Mouse (Mus musculus) forebrain, embryonic 15.5 days (tissue): ENCODE data around the gene Serpinb9f. TPM values are rescaled to one million over a fixed set of nuclear protein-coding genes. Genes with fewer than 3 reads are reported as not detected.
"Not testable (repeated sequence)": the region's sequence is repeated elsewhere in the genome, so short reads cannot be mapped to it uniquely, and the experiment has no call there.

Experiments used
- ATAC-seq: fragments of 200-750 bp; cut with Nextera tagmentation; replicated peaks from 2 replicates; pipeline ENCODE4 v1.8.0; 2017; ENCODE audit warnings: mild to moderate bottlenecking, moderate TSS enrichment, moderate library complexity
- H3K27ac ChIP-seq: fragments of 300-500 bp; sonication (generic); replicated peaks from 2 replicates; pipeline ENCODE4 v1.5.1; 2015; ENCODE audit warnings: mild to moderate bottlenecking, inconsistent platforms
- H3K27me3 ChIP-seq: fragments of 300-500 bp; sonication (generic); 2 replicates; pipeline ENCODE4 v1.6.1; 2015; ENCODE audit warnings: inconsistent platforms
- H3K36me3 ChIP-seq: fragments of 300-500 bp; sonication (generic); 2 replicates; pipeline ENCODE4 v1.6.1; 2015; ENCODE audit warnings: mild to moderate bottlenecking, inconsistent platforms
- H3K4me1 ChIP-seq: fragments of 300-500 bp; sonication (generic); 2 replicates; pipeline ENCODE4 v1.6.1; 2015; ENCODE audit warnings: inconsistent platforms
- H3K4me2 ChIP-seq: fragments of 300-500 bp; sonication (generic); replicated peaks from 2 replicates; pipeline ENCODE4 v1.6.1; 2015; ENCODE audit warnings: mild to moderate bottlenecking, inconsistent platforms
- H3K4me3 ChIP-seq: fragments of 300-500 bp; sonication (generic); 2 replicates; pipeline ENCODE4 v1.5.1; 2015; ENCODE audit warnings: mild to moderate bottlenecking, inconsistent platforms
- H3K9ac ChIP-seq: fragments of 300-500 bp; sonication (generic); replicated peaks from 2 replicates; pipeline ENCODE4 v1.6.1; 2015; ENCODE audit warnings: mild to moderate bottlenecking, inconsistent platforms
- H3K9me3 ChIP-seq: fragments of 300-500 bp; sonication (generic); 2 replicates; pipeline ENCODE4 v1.6.1; 2016; ENCODE audit warnings: inconsistent platforms
- whole genome bisulfite sequencing: fragments of 180-500 bp; shearing (Covaris S2); methylation state at CpG from one replicate; pipeline ENCODE4 v1.1.7; 2015; ENCODE audit warnings: mixed read lengths; 5-methylcytosine and 5-hydroxymethylcytosine counted together
- polyA plus RNA-seq: library from polyadenylated mRNA; unstranded; fragments of >200 nt; fragmentation: Nextera tagmentation; extraction: Ambion mirVana; gene quantifications from 2 replicates; pipeline ENCODE4 v1.2.1, GENCODE M21; 2015

Serpinb9f gene
- not detected in 2 replicates for polyA plus RNA-seq

DNA sequence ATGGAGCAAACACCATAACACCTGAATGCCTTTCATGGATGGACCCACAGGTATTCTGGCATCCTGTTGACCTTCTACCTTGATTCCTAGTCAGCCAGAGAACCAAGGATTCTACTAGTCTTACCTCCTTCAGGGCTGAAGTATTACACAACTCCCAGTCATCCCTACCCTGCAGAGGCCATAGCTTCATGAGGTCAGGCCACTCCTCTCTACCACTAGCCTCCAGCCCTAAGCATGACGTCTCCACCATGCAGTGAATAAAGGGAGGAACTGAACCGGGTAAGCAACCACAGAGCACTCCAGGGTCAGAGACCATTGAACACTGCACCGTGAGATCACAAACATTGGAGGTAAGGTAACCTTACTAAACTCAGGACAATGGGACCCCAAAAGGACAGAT, at the start of gene Serpinb9f:
Serpinb9f (plus strand) TSS at position 301 of the 400 bp plus-strand sequence.
- not testable (repeated sequence) for H3K9me3 ChIP-seq, H3K27ac ChIP-seq, H3K36me3 ChIP-seq, H3K4me1 ChIP-seq, H3K4me3 ChIP-seq, ATAC-seq, H3K9ac ChIP-seq, H3K27me3 ChIP-seq, H3K4me2 ChIP-seq
- 86% methylated on average over 3 of the region's 3 CpGs for WGBS

DNA sequence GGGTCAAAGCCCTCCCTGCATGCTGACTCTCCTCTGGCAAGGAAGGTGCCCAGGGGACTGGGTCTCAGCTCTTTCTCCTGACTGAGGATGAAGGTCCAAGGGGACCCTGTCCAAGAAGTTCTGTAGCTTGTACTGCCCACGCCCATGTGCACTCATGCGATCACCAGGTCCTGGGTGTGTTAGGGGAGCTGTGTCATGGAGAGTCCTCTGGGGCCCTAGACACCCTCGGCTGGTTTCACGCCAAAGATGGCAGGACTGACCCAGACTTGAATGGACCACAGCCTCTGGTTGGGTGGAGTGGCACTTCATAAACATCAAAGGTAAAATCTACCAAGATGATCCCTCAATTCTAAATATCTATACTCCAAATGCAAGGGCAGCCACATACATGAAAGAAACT, 15.2 kb upstream of the Serpinb9f start:
- H3K27me3 ChIP-seq, H3K27ac ChIP-seq, ATAC-seq, H3K4me2 ChIP-seq, H3K36me3 ChIP-seq, H3K9ac ChIP-seq, H3K4me3 ChIP-seq, H3K9me3 ChIP-seq, H3K4me1 ChIP-seq: not testable (repeated sequence)
- WGBS: 83% methylated on average over 4 of the region's 4 CpGs

DNA sequence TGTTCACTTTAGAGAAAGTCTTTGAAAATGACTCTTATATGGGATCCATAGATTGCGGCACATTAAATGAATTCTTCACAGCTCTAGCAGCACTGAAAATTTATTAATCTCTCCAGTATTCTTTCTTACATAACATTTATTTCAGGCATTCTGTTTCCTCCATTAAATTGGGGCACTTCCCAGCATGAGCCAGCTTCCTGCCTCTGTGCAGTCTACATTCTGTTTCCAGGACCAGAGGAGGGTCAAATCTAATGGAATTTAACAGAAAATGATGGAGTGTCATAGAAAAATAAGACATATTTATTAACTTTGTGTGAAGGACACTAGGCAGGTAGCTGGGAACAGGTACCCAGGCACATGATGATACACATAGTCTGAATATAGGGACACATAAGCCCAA, 32.8 kb downstream of the Serpinb9f start:
- ATAC-seq, H3K4me2 ChIP-seq, H3K9me3 ChIP-seq, H3K9ac ChIP-seq, H3K36me3 ChIP-seq, H3K4me1 ChIP-seq, H3K27ac ChIP-seq, H3K4me3 ChIP-seq, H3K27me3 ChIP-seq: not testable (repeated sequence)
- WGBS: 100% methylated on average over 1 of the region's 1 CpGs

Other genes with a start within 250 kb of the Serpinb9f start
- 3.1 and 4.9 TPM in 2 replicates for gene Serpinb1b, start 245.5 kb upstream of the Serpinb9f start, polyA plus RNA-seq
- gene Serpinb9c, start 164.3 kb upstream of the Serpinb9f start, polyA plus RNA-seq: not detected in 2 replicates
- gene Serpinb9d, start 131.1 kb upstream of the Serpinb9f start, polyA plus RNA-seq: not detected in 2 replicates
- not detected in 2 replicates for gene Serpinb9e, start 74.5 kb upstream of the Serpinb9f start, polyA plus RNA-seq
- gene Gm11397, start 71.7 kb downstream of the Serpinb9f start, polyA plus RNA-seq: not detected in 2 replicates
- gene Serpinb9g, start 160.7 kb downstream of the Serpinb9f start, polyA plus RNA-seq: not detected in 2 replicates